Mouse (Mus musculus) kidney, adult 2 months (tissue): ENCODE measurements at regions not wholly inside any gene's neighbourhood (a gene's known extent, or its start where the extent isn't known, plus 50 kb on each side); places are given as distances from the start of the nearest gene placed in this dataset.

Experiments used
- CTCF ChIP-seq: fragments of 200-500 bp; conservative IDR thresholded peaks from 2 replicates; pipeline ENCODE4 v1.5.1; 2011; ENCODE audit warnings: low read depth, mild to moderate bottlenecking, control low read depth, low read length, moderate library complexity, mixed read lengths; ENCODE audit not compliant: insufficient read depth, insufficient read length
- POLR2A ChIP-seq: fragments of 200-500 bp; IDR thresholded peaks from one replicate; pipeline ENCODE4 v1.6.1; 2011; ENCODE audit warnings: low read depth, low read length, control low read depth

- TF ChIP-seq CTCF = no peak
- no peak for TF ChIP-seq POLR2A
Observed at GRCm38 (mm10) chr14:87312318-87312717, 104.1 kb upstream of the Tdrd3 start.
